Mouse (Mus musculus) cerebellum, postnatal 4 days (tissue): Measurements from ENCODE around the gene Prox1.

Experiments
- DNase-seq, 2 experiments: peaks; one replicate each; pipeline ENCODE4 v3.0.0; 2022; ENCODE audit warnings: low spot score in 2 of 2, mixed read lengths in 1 of 2

The Prox1 gene

DNA sequence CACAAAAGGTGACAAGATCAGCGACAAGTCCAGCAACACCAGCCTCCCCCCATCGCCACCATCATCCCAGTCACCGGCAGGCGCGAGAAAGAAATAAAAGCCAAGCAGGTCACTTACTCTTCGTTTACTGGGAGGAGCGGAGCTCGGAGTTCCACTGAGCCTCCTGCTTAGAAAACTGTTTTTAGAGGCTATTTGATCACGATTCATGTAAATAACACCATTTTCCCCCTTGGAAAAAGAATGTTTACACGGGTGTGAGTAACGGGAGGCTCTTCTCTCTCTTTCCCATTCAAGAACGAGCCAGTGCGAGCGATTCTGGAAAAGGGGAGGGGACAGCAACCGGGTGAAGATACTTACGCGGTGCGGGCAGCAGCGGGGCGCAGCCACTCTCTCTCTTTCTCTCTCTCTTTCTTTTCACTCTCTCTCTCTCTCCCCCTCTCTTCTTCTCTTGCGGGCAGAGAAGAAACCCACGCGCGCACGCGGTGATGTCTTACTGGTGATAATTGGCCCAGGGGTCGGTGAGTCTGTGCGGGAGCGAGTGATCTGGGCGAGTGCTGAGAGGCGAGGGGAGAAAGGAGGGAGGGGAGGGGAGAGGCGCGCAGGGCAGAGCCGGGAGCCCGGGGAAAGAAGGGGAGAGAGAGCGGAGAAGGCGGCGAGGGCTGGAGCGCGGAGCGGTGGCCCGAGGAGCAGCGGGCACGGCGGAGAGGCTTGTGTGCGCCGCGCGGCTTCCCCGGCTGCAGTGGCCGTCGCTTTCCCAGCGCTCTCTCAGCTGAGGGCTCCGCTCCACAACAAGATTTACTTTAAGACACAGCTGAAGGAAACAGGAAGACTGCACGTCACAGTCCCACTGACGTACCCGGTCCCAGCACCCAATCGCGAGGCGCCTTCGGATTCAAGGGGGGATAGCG lies at the start of gene Prox1:
Prox1 (minus strand) TSS at position 804 of the 908 bp plus-strand sequence.
- peak in 1 of 2 experiments; percentile 70 for DNase-seq

DNA sequence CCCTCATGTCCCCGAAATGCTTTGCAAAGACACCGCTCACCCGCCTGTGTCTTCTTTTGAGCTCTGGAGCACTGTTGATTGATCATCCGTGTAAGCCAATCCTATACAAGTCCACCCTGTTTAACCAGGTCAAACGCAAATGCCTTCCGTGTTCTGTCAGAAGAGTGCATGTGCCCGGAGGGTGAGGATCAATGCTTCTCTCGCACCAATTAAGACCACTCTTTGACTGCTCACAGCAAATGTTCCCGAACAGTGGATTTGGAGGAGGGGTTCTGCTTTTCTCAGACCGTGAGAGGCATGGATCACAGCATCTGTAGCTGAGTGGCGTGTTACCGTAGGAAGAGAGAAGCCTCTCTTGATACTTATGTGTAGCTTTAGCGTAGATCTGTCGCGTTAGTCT lies 46.1 kb upstream of the Prox1 start:
- no peak for DNase-seq

DNA sequence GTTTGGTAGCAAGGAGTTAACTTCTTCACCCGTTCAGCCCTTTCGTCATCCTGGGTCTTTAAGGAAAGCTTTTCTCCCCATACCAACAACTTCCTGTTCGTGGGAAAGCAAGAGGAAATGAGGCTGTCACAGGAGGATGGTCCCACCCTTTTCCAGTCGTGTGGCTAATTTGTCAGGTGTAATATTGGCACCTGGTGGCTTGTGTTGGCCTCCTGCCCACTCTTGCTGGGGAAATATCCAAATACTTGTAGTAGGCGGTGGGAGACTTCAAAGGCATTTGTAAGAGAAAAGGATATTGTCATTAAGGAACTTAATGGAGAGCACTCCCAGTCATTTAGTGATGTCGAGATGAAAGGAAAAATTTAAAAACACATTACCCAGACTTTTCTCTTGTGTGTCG lies 44.1 kb upstream of the Prox1 start:
- DNase-seq: no peak

DNA sequence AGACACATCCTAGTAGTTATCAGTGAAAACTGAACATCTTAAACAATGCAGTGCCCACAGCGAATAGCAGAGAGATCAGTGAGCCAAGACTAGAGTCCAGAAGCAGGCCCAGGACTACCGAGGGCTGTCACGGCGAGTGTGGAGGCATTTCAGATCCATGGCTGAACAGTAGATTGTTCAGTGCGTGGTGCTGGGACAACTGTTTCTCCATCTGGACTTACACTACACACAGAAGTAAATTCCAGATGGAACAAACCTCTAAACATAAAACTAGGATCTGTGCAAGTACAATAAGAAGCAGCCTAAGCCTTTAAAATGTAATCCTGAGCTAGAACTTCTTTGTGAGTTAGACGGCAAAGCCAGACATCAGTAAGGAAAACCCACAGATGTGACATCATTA lies 42.7 kb upstream of the Prox1 start:
- no peak for DNase-seq

DNA sequence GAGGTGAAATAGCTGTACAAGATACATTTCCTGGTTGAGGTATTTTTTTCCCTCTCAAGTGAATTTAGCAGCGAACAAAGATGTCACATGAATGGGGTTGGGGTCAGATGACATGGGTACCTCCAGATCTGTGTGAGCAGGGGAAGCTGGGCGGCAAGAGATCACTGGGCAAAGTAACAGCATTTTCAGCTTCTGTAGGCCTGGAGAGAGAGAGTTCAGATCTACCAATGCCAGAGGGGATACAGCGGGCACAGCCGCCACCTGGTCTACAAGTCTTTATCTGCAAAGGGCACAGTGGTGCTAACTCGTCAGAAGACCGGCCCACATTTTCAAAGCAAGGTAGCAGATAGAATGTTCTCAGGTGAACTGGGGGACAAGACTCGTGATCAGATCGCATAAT lies 36.7 kb upstream of the Prox1 start:
- DNase-seq: no peak

DNA sequence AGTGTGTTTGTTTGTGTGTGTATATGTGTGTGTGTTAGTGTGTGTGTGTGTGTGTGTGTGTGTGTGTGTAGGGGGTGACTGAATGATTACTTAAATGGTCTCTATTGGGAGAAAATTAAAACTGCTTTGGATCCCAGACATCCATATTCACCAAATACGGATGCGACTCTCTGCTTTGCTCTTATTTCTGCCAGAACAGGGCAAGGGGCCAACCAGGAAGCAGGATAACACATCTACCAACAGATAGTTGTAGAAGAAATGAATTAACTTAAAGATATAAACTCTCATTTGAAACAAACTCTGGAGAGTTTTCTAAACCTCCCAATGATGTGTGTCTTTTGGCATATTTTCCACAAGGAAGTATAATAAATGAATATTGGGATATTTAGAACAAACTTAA lies 35.2 kb upstream of the Prox1 start:
- no peak for DNase-seq

DNA sequence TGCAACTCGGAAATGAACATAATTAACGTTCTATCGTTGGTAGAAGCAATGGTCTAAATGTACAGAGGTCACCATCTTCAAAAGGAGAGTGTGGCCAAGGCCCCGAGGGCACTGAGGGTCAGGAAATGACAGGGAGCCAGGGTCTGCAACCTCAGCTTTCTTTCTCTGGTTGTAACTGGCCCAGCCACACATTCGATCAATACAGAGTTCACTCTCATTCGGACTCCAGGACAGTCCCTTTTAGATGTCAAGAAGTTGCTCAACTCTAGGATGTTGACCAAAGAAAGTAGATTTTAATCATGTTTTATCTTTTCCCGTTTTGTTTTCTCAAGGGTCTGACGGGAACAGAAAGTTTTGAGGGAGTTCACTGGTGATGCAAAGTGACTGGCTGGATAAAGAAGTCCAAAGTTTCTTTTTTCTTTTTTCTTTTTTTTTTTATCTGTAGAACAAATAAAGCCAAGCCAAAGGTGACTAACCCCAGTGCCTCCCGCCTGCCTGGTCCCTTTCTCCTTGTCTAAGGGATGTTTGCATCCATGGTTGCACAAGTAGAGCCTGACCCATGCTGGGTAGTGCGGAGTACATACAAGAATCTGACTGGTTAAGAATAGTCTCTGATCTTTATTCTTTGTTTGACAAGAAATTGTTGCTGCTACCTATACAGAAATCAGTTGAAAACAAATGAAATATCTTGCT lies 34.0 kb upstream of the Prox1 start:
- DNase-seq: no peak

DNA sequence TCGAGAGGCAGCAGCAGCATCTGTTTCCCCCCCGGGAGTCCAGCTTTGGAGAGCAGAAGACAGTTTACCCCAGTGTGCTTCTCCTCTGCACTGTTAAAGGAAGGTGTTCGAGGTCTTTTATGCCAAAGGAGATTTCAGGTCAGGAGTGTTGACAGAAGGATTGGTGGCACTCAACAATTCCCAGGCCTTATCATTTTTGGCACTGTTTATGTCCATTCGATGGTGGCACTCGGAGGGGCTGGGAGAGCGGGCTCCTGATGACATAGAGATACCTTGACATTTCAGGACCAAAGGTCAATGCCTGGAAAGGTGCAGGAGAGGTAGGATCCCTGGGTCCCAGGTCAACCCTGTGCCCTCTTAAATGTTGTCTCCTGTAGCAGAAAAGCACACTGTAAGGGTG lies 31.2 kb upstream of the Prox1 start:
- DNase-seq: no peak

DNA sequence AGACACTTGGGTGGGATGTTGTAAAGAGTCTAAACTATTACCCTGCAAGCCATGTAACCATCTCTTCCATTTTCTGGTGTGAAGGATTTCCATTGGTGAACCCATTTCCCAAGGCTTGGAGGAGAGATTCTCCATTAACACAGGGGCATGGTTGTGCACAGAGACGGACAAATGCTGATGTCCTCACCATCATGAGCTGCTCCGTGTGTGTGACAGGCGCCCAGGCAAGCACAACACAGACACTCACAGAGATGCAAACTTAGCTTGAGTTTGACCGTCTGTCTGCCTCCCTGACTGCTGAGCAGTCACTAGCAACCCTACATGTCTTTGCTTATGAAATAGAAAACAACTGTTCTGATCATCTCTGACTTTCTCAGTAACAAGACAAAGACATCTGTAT lies 30.5 kb upstream of the Prox1 start:
- DNase-seq: no peak

DNA sequence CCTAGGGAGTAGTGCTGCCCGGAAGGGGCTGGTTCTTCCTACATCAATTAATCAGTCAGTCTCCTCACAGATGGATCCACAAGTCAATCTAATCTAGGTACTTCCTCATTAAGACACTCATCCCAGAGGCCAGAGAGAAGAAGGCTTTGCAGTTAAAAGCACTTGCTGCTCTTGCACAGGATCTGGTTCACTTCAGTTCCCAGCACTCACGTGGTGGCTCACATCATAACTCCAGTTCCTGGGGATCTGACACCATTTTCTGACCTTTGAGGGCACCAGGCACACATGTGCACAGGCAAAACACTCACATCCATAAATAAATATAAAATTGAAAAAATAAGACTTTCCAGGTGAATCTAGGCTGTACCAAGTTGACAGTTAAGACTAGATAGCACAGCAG lies 27.7 kb upstream of the Prox1 start:
- DNase-seq: no peak

DNA sequence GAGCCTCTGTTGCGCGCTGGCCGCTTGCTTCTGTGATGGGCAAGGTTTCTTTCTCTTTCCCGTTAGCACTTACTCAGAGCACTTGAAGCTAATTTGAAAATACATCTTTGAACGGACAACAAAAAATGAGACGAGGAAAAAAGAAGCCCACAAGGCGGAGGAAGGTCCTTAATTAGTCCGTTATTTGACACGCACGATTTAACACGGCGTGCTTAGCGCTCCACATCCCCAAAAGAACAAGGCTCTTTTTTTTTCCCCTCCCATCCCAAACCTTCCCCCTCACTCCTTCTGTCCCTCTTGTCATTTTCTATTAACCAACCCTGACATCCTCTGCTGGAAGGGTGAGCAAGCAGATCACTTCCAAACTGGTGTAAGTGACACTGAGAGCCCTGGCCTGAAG lies 21.5 kb upstream of the Prox1 start:
- no peak for DNase-seq

DNA sequence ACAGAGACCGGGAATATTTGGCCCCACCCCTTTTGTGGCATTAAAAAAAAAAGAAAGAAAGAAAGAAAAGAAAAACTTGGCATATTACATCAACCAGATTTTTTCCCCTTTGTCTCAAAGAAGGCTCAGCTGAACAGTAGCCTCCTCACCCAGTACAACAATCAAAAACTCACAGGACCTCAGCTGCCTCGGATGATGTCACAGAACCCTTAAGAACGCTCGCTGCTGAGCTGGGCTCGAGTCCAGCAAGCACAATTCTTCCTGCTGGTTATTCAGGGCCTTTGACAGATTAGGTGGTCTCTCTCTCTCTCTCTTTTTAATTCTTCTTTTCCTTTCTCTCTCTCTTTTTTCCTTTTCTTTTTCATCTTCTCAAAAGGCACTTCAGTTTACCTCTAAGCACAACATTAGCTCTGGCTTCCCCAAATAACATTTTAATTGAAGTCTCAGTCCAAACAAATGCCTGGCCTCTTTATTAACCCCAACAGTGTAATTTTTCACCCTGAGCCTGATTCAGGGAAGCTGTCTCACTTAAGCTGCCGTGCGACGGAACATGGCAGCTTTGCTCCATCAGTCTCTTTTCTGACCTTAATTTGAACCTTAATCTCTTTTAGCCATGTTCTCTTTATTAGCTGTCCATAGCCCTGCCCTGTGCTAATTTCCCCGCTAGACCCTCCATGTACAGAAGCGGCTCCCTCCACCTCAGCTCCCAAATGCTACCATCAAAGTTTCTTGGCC lies 19.9 kb upstream of the Prox1 start:
- DNase-seq: peak in 1 of 2 experiments; percentile 24

DNA sequence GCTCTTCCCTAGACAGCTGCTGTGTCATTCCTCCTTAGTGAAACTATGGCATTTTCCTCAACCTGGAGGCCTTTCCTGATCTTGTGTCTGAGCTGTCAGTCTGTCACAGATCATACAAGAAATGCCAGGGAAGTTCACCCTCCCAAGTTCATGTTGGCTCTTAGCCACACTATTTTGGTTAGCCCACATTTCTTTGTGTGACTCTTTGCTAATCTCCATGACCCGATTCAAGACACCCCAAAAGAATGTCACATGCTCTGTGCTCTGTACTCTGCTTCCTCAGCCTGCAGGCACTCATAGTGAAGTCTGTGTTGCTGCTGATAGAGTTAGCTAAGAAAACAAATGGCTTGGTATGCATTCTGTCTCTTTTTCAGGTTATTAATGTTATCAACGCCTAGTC lies 18.6 kb upstream of the Prox1 start:
- no peak for DNase-seq

DNA sequence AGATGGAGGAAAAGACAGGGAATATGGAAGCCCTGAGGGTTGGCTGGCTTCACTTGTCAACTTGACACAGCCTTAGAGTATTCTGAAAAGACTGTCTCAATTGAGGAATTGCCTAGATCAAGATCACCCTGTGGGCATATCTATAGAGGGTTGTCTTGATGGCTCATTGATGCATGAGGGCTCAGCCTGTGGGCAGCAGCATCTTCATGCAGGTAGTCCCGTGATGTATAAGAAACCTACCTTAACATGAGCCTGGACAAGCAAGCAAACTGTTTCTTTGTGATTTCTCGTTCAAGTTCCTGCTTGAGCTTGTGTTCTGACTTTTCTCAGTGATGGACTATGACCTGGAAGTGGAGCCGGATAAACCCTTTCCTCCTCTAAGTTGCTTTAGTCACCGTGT lies 15.8 kb upstream of the Prox1 start:
- no peak for DNase-seq

DNA sequence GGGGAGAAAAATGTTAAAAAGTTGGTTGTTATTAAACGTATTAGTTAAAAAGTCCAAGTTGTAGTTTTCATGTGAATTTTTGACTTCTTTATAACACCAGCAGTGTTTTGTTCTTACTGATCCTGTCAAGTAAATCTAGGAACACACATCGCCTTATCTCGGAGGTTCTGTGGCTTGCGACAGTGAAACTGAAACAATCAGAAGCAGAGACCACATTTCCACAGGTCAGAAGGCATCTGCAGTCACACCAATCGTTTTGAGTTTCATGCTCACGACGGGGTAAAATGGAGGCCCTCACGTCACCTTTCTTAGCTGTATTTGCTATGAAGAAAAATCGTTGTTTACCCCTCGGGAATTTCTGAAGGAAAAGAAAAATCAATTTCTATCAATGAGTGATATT lies 14.8 kb upstream of the Prox1 start:
- no peak for DNase-seq

DNA sequence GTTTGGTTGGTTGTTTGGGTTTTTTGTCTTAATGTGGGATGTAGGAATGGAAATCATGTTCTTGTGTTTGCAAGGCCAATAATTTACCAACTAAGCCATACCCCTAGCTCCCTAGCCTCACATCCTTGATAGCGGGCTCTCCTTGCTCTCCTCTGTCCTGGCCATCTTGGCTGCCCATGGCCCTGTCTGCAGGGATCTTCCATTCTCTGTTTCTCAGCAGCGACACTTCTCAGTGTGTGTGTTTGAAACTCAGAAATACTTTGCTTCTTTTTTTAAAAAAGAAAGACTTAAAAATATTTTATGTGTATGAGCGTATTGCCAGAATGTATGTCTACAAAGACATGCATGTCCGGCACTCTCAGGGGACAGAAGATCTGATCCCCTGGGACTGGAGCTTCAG lies 13.1 kb upstream of the Prox1 start:
- DNase-seq: no peak

DNA sequence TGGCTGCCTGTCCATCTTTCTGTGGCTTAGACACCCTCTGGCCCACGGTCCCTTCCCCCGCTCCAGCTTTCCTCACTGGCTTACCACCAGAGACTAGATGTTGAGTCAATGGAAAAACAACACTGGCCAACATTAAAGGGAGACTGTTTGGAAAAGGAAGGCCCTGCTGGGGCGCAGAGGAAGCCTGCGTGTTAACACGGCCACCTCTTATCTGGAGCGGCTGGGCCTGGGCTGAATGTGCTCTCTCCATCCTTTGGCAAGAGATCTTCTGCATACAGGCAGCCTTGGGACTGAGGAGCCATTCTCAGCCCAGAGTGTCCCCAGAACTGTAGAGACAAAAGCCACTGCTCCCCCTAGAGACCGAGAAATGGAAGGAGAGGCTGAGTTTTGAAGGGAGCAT lies 11.3 kb upstream of the Prox1 start:
- no peak for DNase-seq

DNA sequence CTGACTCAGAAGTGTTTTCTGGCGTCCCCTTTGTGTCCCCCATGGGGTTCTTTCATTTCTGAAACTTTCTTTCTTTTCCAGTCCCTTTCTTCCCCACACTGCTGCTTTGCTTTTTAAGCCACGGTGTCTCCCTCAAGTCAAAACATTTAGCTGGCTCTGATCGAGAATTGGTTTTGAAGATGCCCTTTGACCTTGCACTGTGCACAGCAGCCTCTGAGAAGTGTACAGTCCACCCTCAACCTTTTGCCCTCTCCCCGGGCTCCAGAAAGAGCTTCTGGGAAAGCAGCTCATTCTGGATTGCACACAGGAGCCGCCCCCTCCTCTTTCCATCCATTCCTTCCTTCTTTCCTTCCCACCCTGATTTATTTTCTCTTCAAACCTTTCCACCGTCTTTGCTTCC lies 10.3 kb upstream of the Prox1 start:
- DNase-seq: no peak

DNA sequence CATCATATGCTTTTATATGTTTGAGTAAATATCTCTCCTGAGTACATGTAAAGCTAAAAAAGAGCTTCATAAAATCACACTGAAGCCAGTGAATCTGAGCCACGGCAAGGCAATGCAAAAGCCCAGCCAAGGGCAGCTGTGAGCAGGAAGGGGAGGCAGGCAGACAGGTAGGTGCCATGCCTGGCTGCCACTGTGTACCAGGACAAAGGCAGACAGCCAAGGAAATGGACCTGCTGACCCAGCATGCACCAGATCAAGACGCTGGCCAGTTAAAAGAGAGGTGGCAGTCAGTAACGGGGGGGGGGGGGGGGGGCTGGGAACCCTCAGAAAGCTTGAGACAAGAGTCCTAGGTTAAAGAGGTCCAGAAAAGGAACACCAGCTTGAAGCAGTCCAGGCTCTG lies 6.4 kb upstream of the Prox1 start:
- DNase-seq: no peak

DNA sequence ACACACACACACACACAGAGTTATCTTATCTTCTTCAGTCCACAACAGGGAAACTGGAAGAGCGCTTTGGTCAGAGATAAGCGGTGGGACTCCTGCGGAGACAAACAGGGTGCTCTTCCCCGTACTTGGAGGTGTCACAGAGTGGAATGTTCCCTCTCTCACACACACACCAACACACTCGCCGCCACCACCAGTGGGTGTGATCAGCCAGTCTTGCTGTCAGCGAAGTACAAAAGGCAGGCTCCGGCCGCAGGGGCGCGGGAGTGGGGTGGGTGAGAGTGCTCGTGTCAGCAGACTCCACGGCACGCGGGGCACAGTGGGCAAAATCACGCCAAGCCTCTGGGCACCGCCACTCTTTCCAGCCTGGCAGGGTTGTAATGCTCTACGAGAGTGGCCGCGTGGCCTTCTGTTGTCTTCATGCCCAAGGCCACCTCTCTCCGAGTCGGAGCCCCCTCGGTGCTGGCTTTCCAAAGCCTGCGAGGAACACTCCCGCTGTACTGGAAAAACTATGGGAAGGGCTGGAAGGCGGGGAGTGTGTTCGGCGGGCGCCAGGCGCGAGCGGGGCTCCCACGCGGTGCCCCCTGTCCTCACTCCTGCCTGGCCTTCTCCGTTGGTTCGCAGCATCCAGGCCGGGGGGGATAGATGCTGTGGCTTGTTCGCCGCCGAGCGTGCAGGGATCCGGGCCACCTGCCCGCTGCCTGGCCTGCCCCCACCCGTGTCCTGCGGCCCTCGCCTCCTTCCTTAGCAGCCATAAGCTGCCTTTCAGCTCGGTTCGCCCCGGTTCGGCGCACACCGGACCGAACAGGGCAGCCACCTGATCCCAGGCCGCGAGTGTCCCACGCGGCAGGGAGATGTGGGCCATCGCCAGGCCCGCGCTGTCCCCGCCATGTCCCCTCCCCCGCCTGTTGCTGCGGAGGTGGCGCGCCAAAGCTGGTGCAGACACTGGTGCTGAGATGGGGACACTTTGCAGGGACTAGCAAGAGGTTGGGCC lies 4.5 kb upstream of the Prox1 start:
- no peak for DNase-seq

DNA sequence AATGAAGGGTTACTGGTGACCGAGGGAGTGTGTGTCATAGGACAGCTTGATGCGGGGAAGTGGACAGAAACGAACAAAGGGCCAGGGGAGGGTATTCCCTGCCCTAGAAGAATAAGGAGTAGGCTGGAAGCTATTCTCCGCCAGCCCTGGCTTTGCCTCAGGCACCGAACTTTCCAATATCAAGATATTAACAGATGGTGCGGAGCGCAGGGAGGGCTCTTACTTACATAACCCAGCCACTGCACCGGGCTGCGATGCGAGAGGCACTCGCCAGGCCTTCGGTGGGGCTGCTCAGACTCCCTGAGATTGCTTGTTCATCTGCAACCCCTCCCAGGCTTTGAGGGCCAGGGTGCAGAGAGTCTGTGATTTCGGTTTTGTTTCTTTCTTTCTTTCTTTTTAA lies 3.7 kb upstream of the Prox1 start:
- no peak for DNase-seq
